Mouse (Mus musculus) inflammation-experienced regulatory T-cells, adult 6 months (primary cell): ENCODE measurements around the gene Bhlhe23. TPM values are rescaled to one million over a fixed set of nuclear protein-coding genes. Genes with fewer than 3 reads are reported as not detected.

Source experiments
- ATAC-seq: one replicate; pipeline ENCODE4 v1.8.0; 2017
- polyA plus RNA-seq, 3 experiments: library from polyadenylated mRNA; unstranded; fragments of 100-300 nt; shearing (Covaris generic); gene quantifications; one replicate each; pipeline ENCODE4 v1.2.1; 2017

Gene Bhlhe23
- polyA plus RNA-seq, 3 experiments from 2014 or later, result not detected

DNA sequence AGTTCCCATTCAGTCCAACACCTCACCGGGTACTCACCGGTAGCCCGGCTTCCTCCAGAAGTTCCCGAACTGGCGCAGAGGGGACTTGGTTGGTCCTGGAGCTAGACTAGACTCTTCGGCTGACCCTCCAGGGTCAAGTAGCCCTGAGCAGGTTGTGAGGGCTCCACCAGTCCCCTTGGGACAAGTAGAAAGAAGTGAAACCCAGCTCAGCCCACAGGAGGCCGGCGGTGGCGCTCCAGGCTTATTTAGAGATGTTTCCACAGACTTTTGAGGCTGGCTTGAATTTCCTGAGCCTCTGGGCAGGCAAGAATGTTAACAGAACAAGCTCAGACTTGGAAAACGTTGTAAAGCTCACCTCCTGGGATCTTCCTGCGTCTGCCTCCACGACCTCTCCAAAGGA is 1.5 kb downstream of the Bhlhe23 start:
- ATAC-seq, result no peak

- no peak for ATAC-seq
Observed at GRCm38 (mm10) chr2:180765713-180766112, 11.0 kb downstream of the Bhlhe23 start.

GRCm38 (mm10) chr2:180764986-180765385 is 11.7 kb downstream of the Bhlhe23 start:
- no peak for ATAC-seq

DNA sequence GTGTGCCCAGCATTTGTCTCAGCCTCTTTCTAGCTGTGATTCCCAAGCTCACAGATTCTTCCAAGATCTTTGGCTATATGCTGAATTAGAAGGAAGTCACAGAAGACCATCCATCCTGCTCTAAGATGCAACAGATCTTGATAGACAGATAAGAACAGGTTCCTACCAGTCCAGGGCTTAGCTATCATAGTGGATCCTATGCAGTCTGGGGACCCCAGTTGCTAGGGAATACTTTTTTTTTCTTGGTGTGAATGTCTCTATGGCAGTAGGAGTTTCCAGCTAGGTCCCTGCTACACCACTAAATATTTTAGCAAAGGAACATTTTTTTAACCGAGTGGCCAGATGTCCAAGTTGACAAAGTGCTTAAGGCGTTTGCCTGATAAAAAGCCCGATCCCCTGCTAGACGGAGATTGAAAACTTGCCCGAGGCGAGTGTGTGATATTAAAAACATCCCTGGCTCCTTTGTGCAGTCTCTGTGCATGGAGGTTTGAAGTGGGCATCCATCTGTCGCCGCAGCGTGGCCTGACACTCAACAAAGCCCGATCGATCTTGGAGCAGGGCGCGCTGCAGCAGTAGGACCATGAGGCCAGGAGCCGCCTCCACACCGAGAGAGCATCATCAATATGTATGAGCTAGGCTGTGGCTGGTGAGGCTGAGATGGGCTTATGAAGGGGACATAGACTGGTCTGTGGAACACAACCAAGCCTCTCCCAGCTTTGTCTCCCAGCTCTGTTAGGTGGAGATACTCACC is 18.0 kb downstream of the Bhlhe23 start:
- ATAC-seq, result no peak

GRCm38 (mm10) chr2:180756786-180757185 is 19.9 kb downstream of the Bhlhe23 start:
- no peak for ATAC-seq

- ATAC-seq, result no peak
Observed at GRCm38 (mm10) chr2:180755896-180756295, 20.8 kb downstream of the Bhlhe23 start.

DNA sequence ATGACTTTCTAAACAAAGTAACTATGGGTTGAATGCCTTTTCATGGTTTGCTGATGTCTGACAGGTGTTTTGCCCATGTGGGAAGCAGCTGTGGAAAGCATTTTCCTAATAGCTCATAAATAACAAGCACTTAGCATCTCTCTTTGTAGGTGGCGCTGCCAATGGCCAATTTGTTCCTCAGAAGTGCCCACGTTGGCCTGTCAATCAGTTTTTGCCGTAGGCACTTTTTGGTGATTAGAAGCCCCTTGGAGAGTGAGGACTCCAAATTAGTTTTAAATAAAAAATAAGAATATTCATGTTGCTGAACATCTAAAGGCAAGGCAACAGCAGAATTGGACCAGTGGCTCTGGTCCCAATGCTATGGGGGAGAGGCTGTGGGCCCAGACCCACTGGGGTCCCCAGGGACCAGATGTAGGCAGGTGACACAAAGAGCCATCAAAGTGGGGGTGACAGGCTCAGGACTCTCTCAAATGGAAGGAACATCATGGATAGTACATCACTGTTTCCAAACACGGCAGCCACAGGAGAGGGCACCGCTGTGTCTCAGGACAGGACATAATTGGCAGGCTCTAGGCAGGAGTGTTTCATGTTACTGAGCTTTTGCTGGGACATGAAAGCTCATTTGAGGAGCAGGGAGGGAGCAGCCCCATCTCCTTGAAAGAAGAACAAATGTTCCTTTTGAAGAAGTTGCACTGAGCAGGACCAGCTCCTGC is 21.6 kb downstream of the Bhlhe23 start:
- ATAC-seq, result no peak

GRCm38 (mm10) chr2:180748904-180749303 is 27.8 kb downstream of the Bhlhe23 start:
- ATAC-seq, result no peak

GRCm38 (mm10) chr2:180746569-180747192 is 30.0 kb downstream of the Bhlhe23 start:
- no peak for ATAC-seq

- peak; percentile 98 for ATAC-seq
Observed at GRCm38 (mm10) chr2:180745248-180745927, 31.3 kb downstream of the Bhlhe23 start.

DNA sequence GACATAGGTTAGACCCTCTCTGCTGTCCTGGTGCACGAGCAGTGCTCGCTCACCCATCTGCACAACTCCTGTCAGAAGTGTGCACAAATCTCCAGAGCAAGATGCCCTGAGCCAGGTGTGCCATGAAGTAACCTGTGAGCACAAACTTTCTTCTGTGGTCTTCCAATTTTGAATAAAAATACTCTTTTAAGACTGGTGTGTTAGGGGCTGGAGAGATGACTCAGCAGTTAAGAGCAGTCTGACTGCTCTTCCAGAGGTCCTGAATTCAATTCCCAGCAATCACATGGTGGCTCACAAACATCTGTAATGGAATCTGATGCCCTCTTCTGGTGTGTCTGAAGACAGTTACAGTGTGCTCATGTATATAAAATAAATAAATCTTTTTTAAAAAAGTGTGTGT is 33.4 kb downstream of the Bhlhe23 start:
- ATAC-seq, result no peak

- ATAC-seq, result no peak
Observed at GRCm38 (mm10) chr2:180742820-180743219, 33.9 kb downstream of the Bhlhe23 start.

GRCm38 (mm10) chr2:180741421-180741820 is 35.3 kb downstream of the Bhlhe23 start:
- ATAC-seq, result no peak

GRCm38 (mm10) chr2:180740349-180740748 is 36.4 kb downstream of the Bhlhe23 start:
- no peak for ATAC-seq

- ATAC-seq, result no peak
Observed at GRCm38 (mm10) chr2:180737984-180738383, 38.7 kb downstream of the Bhlhe23 start.

DNA sequence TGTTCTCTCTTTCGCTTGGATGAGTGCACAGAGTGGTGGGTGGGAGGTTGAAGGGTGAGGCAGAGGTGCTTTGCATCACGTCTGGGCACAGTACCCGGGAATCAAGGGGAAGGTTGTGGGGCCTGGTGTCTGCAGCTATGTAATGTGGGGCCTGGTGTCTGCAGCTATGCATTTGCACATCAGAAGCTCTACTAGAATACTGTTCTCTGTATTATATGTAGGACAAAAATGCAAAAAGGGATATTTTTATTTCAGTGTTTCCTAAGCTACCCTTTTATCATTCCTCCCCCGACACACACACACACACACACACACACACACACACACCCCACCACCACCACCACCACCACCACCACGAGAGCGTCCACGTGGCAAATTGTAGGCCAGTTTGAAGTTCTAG is 41.5 kb downstream of the Bhlhe23 start:
- no peak for ATAC-seq

- ATAC-seq, result peak; percentile 37
Observed at GRCm38 (mm10) chr2:180731984-180732383, 44.7 kb downstream of the Bhlhe23 start.

DNA sequence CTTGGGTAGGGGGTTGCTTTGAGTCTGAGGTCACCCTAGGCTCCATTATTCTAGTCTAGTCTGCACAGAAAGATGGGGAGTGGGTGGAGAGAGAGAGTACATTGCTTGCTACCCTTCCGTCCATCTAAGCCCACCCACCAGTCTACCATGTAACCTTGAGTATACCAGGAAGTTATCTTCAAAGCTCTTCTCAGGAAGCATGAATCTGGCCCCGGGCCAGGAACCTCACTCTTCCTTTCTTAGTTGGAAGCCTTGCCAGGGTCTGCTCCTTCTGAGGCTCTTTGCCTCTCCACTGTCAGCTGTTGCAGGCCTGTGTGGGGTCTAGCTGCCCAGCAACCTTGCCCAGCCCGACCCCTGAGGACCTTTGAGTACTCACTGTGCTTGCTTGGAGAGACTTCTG is 45.7 kb downstream of the Bhlhe23 start:
- ATAC-seq, result peak; percentile 64

GRCm38 (mm10) chr2:180727613-180728021 is 49.1 kb downstream of the Bhlhe23 start:
- no peak for ATAC-seq

- peak; percentile 83 for ATAC-seq
Observed at GRCm38 (mm10) chr2:180726658-180727442, 49.9 kb downstream of the Bhlhe23 start.

- ATAC-seq, result peak; percentile 8
Observed at GRCm38 (mm10) chr2:180725856-180726629, 50.7 kb downstream of the Bhlhe23 start.
